Mouse (Mus musculus): ENCODE measurements around the gene Rapgef4.

- TF ChIP-seq CTCF (IDR thresholded peaks at IDR 0.05; ENCODE audit: control insufficient read depth, insufficient read depth, insufficient read length) = no peak
- no peak for TF ChIP-seq FOSL1 (IDR thresholded peaks at IDR 0.05; ENCODE audit: insufficient read depth, low read length, poor library complexity, severe bottlenecking)
- no peak for TF ChIP-seq USF1 (IDR thresholded peaks at IDR 0.05; ENCODE audit: low read depth)
- TF ChIP-seq MYOG (IDR thresholded peaks at IDR 0.05; ENCODE audit: control insufficient read depth, extremely low read depth, insufficient read length) = no peak
- TF ChIP-seq CEBPB (IDR thresholded peaks at IDR 0.05; ENCODE audit: low read depth) = no peak
- no peak for TF ChIP-seq MAX (IDR thresholded peaks at IDR 0.05)
- no peak for TF ChIP-seq MYOD1 (IDR thresholded peaks at IDR 0.05; ENCODE audit: control insufficient read depth, insufficient read length, low read depth)
These were observed 11.1 kb downstream of the Rapgef4 start for GRCm38 (mm10) chr2:71992129-71992528.
